In the genomic region with DNA sequence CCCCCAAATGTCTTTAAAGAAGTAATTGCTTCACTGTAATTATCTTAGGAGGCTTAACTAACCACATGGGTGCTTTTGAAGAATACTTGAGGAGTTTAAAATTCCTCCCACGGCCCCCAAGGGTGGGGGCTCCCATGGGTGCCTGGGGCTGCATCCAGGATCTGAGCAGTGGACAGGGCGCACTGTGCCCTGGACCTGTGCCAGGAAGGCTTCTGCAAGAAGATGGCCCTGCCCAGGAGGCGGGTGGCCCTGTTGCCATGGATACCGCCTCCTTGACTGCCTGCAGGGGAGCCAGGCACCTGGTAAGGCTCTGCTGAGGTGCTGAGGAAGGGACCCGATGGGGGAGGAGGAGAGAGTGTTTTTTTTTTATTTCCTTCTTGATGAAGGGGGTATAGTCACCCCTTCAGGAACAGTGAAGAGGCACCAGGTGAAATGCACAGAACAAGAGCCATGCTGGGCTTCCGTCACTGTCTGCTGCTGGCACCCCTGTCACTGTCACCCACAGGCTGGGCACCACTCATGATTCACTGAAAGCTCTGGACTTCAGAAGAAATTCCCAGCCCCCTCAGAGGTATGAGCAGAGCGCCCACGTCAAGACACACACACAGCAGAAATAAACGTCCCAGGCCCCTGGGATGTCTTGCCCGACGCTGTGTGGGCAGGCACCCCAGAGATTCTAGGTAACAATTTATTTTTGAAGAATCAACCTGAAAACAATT, we compare ENCODE assay signal across 13 mouse cellular contexts. TPM values are rescaled to one million over a fixed set of nuclear protein-coding genes. Genes with fewer than 3 reads are reported as not detected.
A peak's percentile ranks its signal among the peaks of the same experiment; 100 is the strongest.
DNase-seq lines count a peak whose midpoint lies in the region; ATAC-seq and TF ChIP-seq lines count a peak whose summit lies in the region.
"Had no signal": no experiment of that assay in that cellular context is flagged by ENCODE, and none has a peak within 500 bp of the region (broad histone marks: within the 10 kb centered on the region; RNA-seq: fewer than 3 reads in every experiment).

No protein-coding gene starts in this region.

- H3K36me3 ChIP-seq in forebrain, embryonic 11.5 days (ENCODE audit: control insufficient read depth, insufficient read depth, low read length), result no peaks in the 10 kb centered on the region
- no peaks in the 10 kb centered on the region for H3K36me3 ChIP-seq in forebrain, embryonic 15.5 days
- H3K36me3 ChIP-seq in midbrain, embryonic 13.5 days, result no peaks in the 10 kb centered on the region
- H3K36me3 ChIP-seq in midbrain, embryonic 10.5 days, result no peaks in the 10 kb centered on the region
- no peaks in the 10 kb centered on the region for H3K36me3 ChIP-seq in thymus, adult 2 months (ENCODE audit: control insufficient read depth, insufficient read depth, low read length)
- H3K36me3 ChIP-seq in heart, embryonic 10.5 days, result no peaks in the 10 kb centered on the region
- H3K36me3 ChIP-seq: liver, embryonic 15.5 days had no signal

- no peak overlapping the region for H3K4me3 ChIP-seq in forebrain, embryonic 11.5 days (ENCODE audit: low read depth, low read length)
- H3K4me3 ChIP-seq in forebrain, embryonic 15.5 days, result no peak overlapping the region
- no peak overlapping the region for H3K4me3 ChIP-seq in midbrain, embryonic 13.5 days (replicated peaks)
- H3K4me3 ChIP-seq in midbrain, embryonic 10.5 days, result no peak overlapping the region
- H3K4me3 ChIP-seq in thymus, adult 2 months (ENCODE audit: control insufficient read depth, insufficient read depth, low read length), result no peak overlapping the region
- no peak overlapping the region for H3K4me3 ChIP-seq in heart, embryonic 10.5 days
- H3K4me3 ChIP-seq: liver, embryonic 15.5 days; myocyte had no signal

- no peak for TF ChIP-seq POLR2A in thymus, adult 2 months (IDR thresholded peaks at IDR 0.05; ENCODE audit: control insufficient read depth, extremely low read depth, insufficient read depth, low read length, poor library complexity)

- H3K9me3 ChIP-seq in forebrain, embryonic 11.5 days (ENCODE audit: control insufficient read depth, low read length), result no peaks in the 10 kb centered on the region
- H3K9me3 ChIP-seq in forebrain, embryonic 15.5 days, result no peaks in the 10 kb centered on the region
- H3K9me3 ChIP-seq in midbrain, embryonic 13.5 days, result no peaks in the 10 kb centered on the region
- no peaks in the 10 kb centered on the region; the same call in 1 of the 2 replicates for H3K9me3 ChIP-seq in midbrain, embryonic 10.5 days (replicated peaks)
- no peaks in the 10 kb centered on the region for H3K9me3 ChIP-seq in heart, embryonic 10.5 days
- H3K9me3 ChIP-seq: liver, embryonic 15.5 days had no signal

- no peak for ATAC-seq in forebrain, embryonic 11.5 days (replicated peaks; ENCODE audit: low FRiP score)
- no peak for ATAC-seq in forebrain, embryonic 15.5 days (replicated peaks)
- peak; percentile 63; the same call in 1 of the 2 replicates for ATAC-seq in midbrain, embryonic 13.5 days

- peak; percentile 54 for DNase-seq in forebrain, embryonic 11.5 days (ENCODE audit: low spot score)
- no peak for DNase-seq in midbrain, embryonic 10.5 days (ENCODE audit: low spot score)
- peak; percentile 25 to 43 for DNase-seq in frontal cortex, postnatal 25 days (ENCODE audit: low spot score in 2 of 2)
- peak; percentile 68 to 73 for DNase-seq in right cerebral cortex, postnatal 10 days (ENCODE audit: low spot score in 2 of 2)
- DNase-seq in thymus, adult 2 months, result no peak
- no peak for DNase-seq in heart, embryonic 10.5 days (ENCODE audit: low spot score)
- DNase-seq: gastrocnemius, postnatal 36 days had no signal

- H3K27ac ChIP-seq in forebrain, embryonic 11.5 days (ENCODE audit: low read depth, low read length), result no peak overlapping the region
- no peak overlapping the region; the same call in 1 of the 2 replicates for H3K27ac ChIP-seq in forebrain, embryonic 15.5 days (replicated peaks)
- no peak overlapping the region for H3K27ac ChIP-seq in midbrain, embryonic 13.5 days
- no peak overlapping the region for H3K27ac ChIP-seq in midbrain, embryonic 10.5 days (replicated peaks)
- H3K27ac ChIP-seq in thymus, adult 2 months (ENCODE audit: control insufficient read depth, insufficient read depth, low read length), result no peak overlapping the region
- no peak overlapping the region for H3K27ac ChIP-seq in heart, embryonic 10.5 days
- H3K27ac ChIP-seq: kidney, postnatal 0 days; liver, embryonic 15.5 days had no signal

- no peak overlapping the region for H3K9ac ChIP-seq in forebrain, embryonic 11.5 days (ENCODE audit: low read length)
- H3K9ac ChIP-seq in forebrain, embryonic 15.5 days (replicated peaks), result no peak overlapping the region
- no peak overlapping the region for H3K9ac ChIP-seq in midbrain, embryonic 13.5 days (replicated peaks)
- H3K9ac ChIP-seq: liver, embryonic 15.5 days had no signal

- TF ChIP-seq CTCF in thymus, adult 2 months (IDR thresholded peaks at IDR 0.05; ENCODE audit: borderline replicate concordance, control insufficient read depth, extremely low read depth, insufficient read depth, low read length, poor library complexity), result no peak

- no peak overlapping the region for H3K4me2 ChIP-seq in forebrain, embryonic 11.5 days (ENCODE audit: low read depth, low read length, severe bottlenecking)
- H3K4me2 ChIP-seq in forebrain, embryonic 15.5 days (replicated peaks), result no peak overlapping the region
- H3K4me2 ChIP-seq in midbrain, embryonic 13.5 days (replicated peaks), result no peak overlapping the region
- H3K4me2 ChIP-seq: liver, embryonic 15.5 days had no signal

- 0 out of 2 replicates have a peak, but pooled peaks cover 2% of the 10 kb centered on the region for H3K4me1 ChIP-seq in forebrain, embryonic 11.5 days (replicated peaks; ENCODE audit: control insufficient read depth, insufficient read depth, low read length)
- H3K4me1 ChIP-seq in forebrain, embryonic 15.5 days, result peaks cover 7% of the 10 kb centered on the region
- peaks cover 17% of the 10 kb centered on the region for H3K4me1 ChIP-seq in midbrain, embryonic 13.5 days (replicated peaks)
- H3K4me1 ChIP-seq in midbrain, embryonic 10.5 days, result 0 out of 2 replicates have a peak, but pooled peaks cover 3% of the 10 kb centered on the region
- H3K4me1 ChIP-seq in thymus, adult 2 months (replicated peaks; ENCODE audit: control insufficient read depth, insufficient read depth, low read length), result no peaks in the 10 kb centered on the region
- 0 out of 2 replicates have a peak, but pooled peaks cover under 1% of the 10 kb centered on the region for H3K4me1 ChIP-seq in heart, embryonic 10.5 days
- H3K4me1 ChIP-seq: liver, embryonic 15.5 days had no signal

- WGBS in forebrain, embryonic 11.5 days, result 56% methylated on average over 11 of the region's 11 CpGs
- WGBS in forebrain, embryonic 15.5 days, result 47% methylated on average over 11 of the region's 11 CpGs
- 51% methylated on average over 11 of the region's 11 CpGs for WGBS in midbrain, embryonic 13.5 days
- WGBS in midbrain, embryonic 10.5 days, result 54% methylated on average over 11 of the region's 11 CpGs
- WGBS in thymus, adult 2 months, result 61% methylated on average over 11 of the region's 11 CpGs
- WGBS in heart, embryonic 10.5 days, result 51% methylated on average over 11 of the region's 11 CpGs

- no peaks in the 10 kb centered on the region for H3K27me3 ChIP-seq in forebrain, embryonic 11.5 days (ENCODE audit: control insufficient read depth, insufficient read depth, low read length)
- H3K27me3 ChIP-seq in forebrain, embryonic 15.5 days, result no peaks in the 10 kb centered on the region
- H3K27me3 ChIP-seq in midbrain, embryonic 13.5 days, result no peaks in the 10 kb centered on the region
- H3K27me3 ChIP-seq in midbrain, embryonic 10.5 days (ENCODE audit: low read depth, poor library complexity, severe bottlenecking), result no peaks in the 10 kb centered on the region; the same call in 1 of the 2 replicates
- no peaks in the 10 kb centered on the region for H3K27me3 ChIP-seq in thymus, adult 2 months (ENCODE audit: control insufficient read depth, insufficient read depth, low read length)
- peaks cover 45% of the 10 kb centered on the region for H3K27me3 ChIP-seq in heart, embryonic 10.5 days (ENCODE audit: insufficient read depth, poor library complexity, severe bottlenecking)
- H3K27me3 ChIP-seq: liver, embryonic 15.5 days had no signal

RNA-seq across cellular contexts. Expression of a gene that starts 32.4 kb away (rescaled TPM):
- 0.05 TPM in 1 of 2 replicates, not detected in the other for polyA plus RNA-seq in forebrain, embryonic 11.5 days (2014; fragmentation: Nextera tagmentation; extraction: Ambion mirVana)
- 0.89 and 1.1 TPM in 2 replicates for polyA plus RNA-seq in forebrain, embryonic 15.5 days (2015; fragmentation: Nextera tagmentation; extraction: Ambion mirVana)
- 0.05 and 0.07 TPM in 2 replicates for polyA plus RNA-seq in midbrain, embryonic 13.5 days (2015; fragmentation: Nextera tagmentation; extraction: Ambion mirVana)
- polyA plus RNA-seq in midbrain, embryonic 10.5 days (2016; fragmentation: Nextera tagmentation; extraction: Ambion mirVana), result not detected in 2 replicates
- polyA plus RNA-seq in thymus, adult 2 months (2012; rRNA removed), result 0.11 and 0.12 TPM in 2 replicates
- 0.06 and 0.29 TPM in 2 replicates for polyA plus RNA-seq in heart, embryonic 10.5 days (2016; fragmentation: Nextera tagmentation; extraction: Ambion mirVana)
- polyA plus RNA-seq: liver, embryonic 15.5 days; myocyte; stomach, embryonic 14.5 days had no signal

Comparison
In these comparisons a context has a peak if more than half of its experiments do, and no peak if none do; other contexts are left out.
1. DNase-seq: peak in forebrain, embryonic 11.5 days (single experiment), frontal cortex, postnatal 25 days (2 of 2) and right cerebral cortex, postnatal 10 days (2 of 2); none in midbrain, embryonic 10.5 days (single experiment), thymus, adult 2 months (single experiment) and heart, embryonic 10.5 days (single experiment).